Mouse (Mus musculus) limb, embryonic 11.5 days (tissue): ENCODE data around the gene Tecpr2. TPM values are rescaled to one million over a fixed set of nuclear protein-coding genes. Genes with fewer than 3 reads are reported as not detected.

Experiments used
- ATAC-seq: fragments of 200-750 bp; cut with Nextera tagmentation; 2 replicates; pipeline ENCODE4 v1.8.0; 2017; ENCODE audit warnings: low read depth; ENCODE audit not compliant: insufficient number of reproducible peaks, low FRiP score, low TSS enrichment
- DNase-seq: peaks from one replicate; pipeline ENCODE4 v3.0.0-alpha.2; 2015; ENCODE audit warnings: low spot score
- H3K27ac ChIP-seq: fragments of 300-500 bp; sonication (generic); replicated peaks from 2 replicates; pipeline ENCODE4 v1.5.1; 2014; ENCODE audit warnings: low read depth, mild to moderate bottlenecking, low read length
- H3K27me3 ChIP-seq: fragments of 300-500 bp; sonication (generic); 2 replicates; pipeline ENCODE4 v1.6.1; 2014; ENCODE audit warnings: mild to moderate bottlenecking, low read length, mixed read lengths; ENCODE audit not compliant: control insufficient read depth, insufficient read depth
- H3K36me3 ChIP-seq: fragments of 300-500 bp; sonication (generic); 2 replicates; pipeline ENCODE4 v1.6.1; 2014; ENCODE audit warnings: mild to moderate bottlenecking, low read length, moderate library complexity, mixed read lengths; ENCODE audit not compliant: control insufficient read depth, insufficient read depth
- H3K4me1 ChIP-seq: fragments of 300-500 bp; sonication (generic); 2 replicates; pipeline ENCODE4 v1.6.1; 2014; ENCODE audit warnings: low read length, mixed read lengths; ENCODE audit not compliant: control insufficient read depth, insufficient read depth
- H3K4me2 ChIP-seq: fragments of 300-500 bp; sonication (generic); 2 replicates; pipeline ENCODE4 v1.6.1; 2014; ENCODE audit warnings: low read depth, mild to moderate bottlenecking, moderate library complexity; ENCODE audit not compliant: severe bottlenecking
- H3K4me3 ChIP-seq: fragments of 300-500 bp; sonication (generic); 2 replicates; pipeline ENCODE4 v1.5.1; 2014; ENCODE audit warnings: low read depth, low read length
- H3K9ac ChIP-seq: fragments of 300-500 bp; sonication (generic); 2 replicates; pipeline ENCODE4 v1.6.1; 2014; ENCODE audit warnings: mild to moderate bottlenecking, low read length
- H3K9me3 ChIP-seq: fragments of 300-500 bp; sonication (generic); 2 replicates; pipeline ENCODE4 v1.6.1; 2016; ENCODE audit warnings: low read length; ENCODE audit not compliant: control insufficient read depth
- WGBS: fragments of 180-500 bp; shearing (Covaris S2); extraction: QIAGEN DNeasy Blood & Tissue Kit; methylation state at CpG from one replicate; pipeline ENCODE4 v1.1.7; 2014; 5-methylcytosine and 5-hydroxymethylcytosine counted together
- polyA plus RNA-seq: library from polyadenylated mRNA; unstranded; fragments of >200 nt; fragmentation: Nextera tagmentation; extraction: Ambion mirVana; gene quantifications from 2 replicates; pipeline ENCODE4 v1.2.1, GENCODE M21; 2014

Tecpr2 gene
- polyA plus RNA-seq, 1 experiment from 2014 or later: 4.2 TPM

GRCm38 (mm10) chr12:110948082-110948909 is 59.2 kb downstream of the Tecpr2 start:
- H3K9ac ChIP-seq: no peak overlapping the region
- no peaks in the 10 kb centered on the region for H3K27me3 ChIP-seq
- ATAC-seq: no peak
- no peak for DNase-seq
- no peak overlapping the region for H3K4me2 ChIP-seq
- no peak overlapping the region for H3K4me3 ChIP-seq
- H3K36me3 ChIP-seq: no peaks in the 10 kb centered on the region
- 94% methylated on average over 6 of the region's 6 CpGs for WGBS
- no peaks in the 10 kb centered on the region for H3K4me1 ChIP-seq
- H3K9me3 ChIP-seq: no peaks in the 10 kb centered on the region
- H3K27ac ChIP-seq: no peak overlapping the region

- Histone ChIP-seq H3K36me3 (no peaks in the 10 kb centered on the region), H3K27me3 (no peaks in the 10 kb centered on the region), H3K4me2 (no peak overlapping the region), H3K4me3 (no peak overlapping the region), H3K4me1 (no peaks in the 10 kb centered on the region), H3K9me3 (no peaks in the 10 kb centered on the region), H3K27ac (no peak overlapping the region), H3K9ac (no peak overlapping the region)
- WGBS: 92% methylated on average over 3 of the region's 3 CpGs
- DNase-seq (no peak), ATAC-seq (no peak)
Measured at GRCm38 (mm10) chr12:110948910-110949201, 59.8 kb downstream of the Tecpr2 start.

- no peaks in the 10 kb centered on the region for H3K36me3 ChIP-seq
- no peaks in the 10 kb centered on the region for H3K4me1 ChIP-seq
- 97% methylated on average over 1 of the region's 1 CpGs for WGBS
- H3K27ac ChIP-seq: no peak overlapping the region
- no peak overlapping the region for H3K4me3 ChIP-seq
- DNase-seq (no peak), ATAC-seq (no peak)
- H3K4me2 ChIP-seq: no peak overlapping the region
- H3K9me3 ChIP-seq: no peaks in the 10 kb centered on the region
- no peak overlapping the region for H3K9ac ChIP-seq
- no peaks in the 10 kb centered on the region for H3K27me3 ChIP-seq
Measured at GRCm38 (mm10) chr12:110949410-110949809, 60.3 kb downstream of the Tecpr2 start.

GRCm38 (mm10) chr12:110950151-110950550 is 61.1 kb downstream of the Tecpr2 start:
- Histone ChIP-seq H3K4me2 (no peak overlapping the region), H3K9ac (no peak overlapping the region), H3K4me3 (no peak overlapping the region), H3K27me3 (no peaks in the 10 kb centered on the region), H3K36me3 (no peaks in the 10 kb centered on the region), H3K4me1 (no peaks in the 10 kb centered on the region), H3K27ac (no peak overlapping the region), H3K9me3 (no peaks in the 10 kb centered on the region)
- DNase-seq (no peak), ATAC-seq (no peak)
- WGBS: 91% methylated on average over 4 of the region's 4 CpGs

- WGBS: 79% methylated on average over 7 of the region's 7 CpGs
- Histone ChIP-seq H3K36me3 (no peaks in the 10 kb centered on the region), H3K9me3 (no peaks in the 10 kb centered on the region)
Measured at GRCm38 (mm10) chr12:110951236-110951635, 62.2 kb downstream of the Tecpr2 start.

GRCm38 (mm10) chr12:110952628-110953385 is 63.7 kb downstream of the Tecpr2 start:
- no peak for ATAC-seq
- H3K27ac ChIP-seq: no peak overlapping the region
- no peaks in the 10 kb centered on the region for H3K4me1 ChIP-seq
- no peak overlapping the region for H3K9ac ChIP-seq
- H3K4me3 ChIP-seq: no peak overlapping the region
- H3K27me3 ChIP-seq: no peaks in the 10 kb centered on the region
- DNase-seq: no peak
- no peaks in the 10 kb centered on the region for H3K9me3 ChIP-seq
- no peaks in the 10 kb centered on the region for H3K36me3 ChIP-seq
- no peak overlapping the region for H3K4me2 ChIP-seq
- 79% methylated on average over 6 of the region's 6 CpGs for WGBS

More at GRCm38 (mm10) chr12:110951236-110951635, 62.2 kb downstream of the Tecpr2 start:
- no peaks in the 10 kb centered on the region for H3K27me3 ChIP-seq
- H3K27ac ChIP-seq: no peak overlapping the region
- no peak overlapping the region for H3K4me2 ChIP-seq
- ATAC-seq (no peak), DNase-seq (no peak)
- no peak overlapping the region for H3K4me3 ChIP-seq
- H3K4me1 ChIP-seq: no peaks in the 10 kb centered on the region
- H3K9ac ChIP-seq: no peak overlapping the region

GRCm38 (mm10) chr12:110953443-110953842 is 64.4 kb downstream of the Tecpr2 start:
- no peaks in the 10 kb centered on the region for H3K9me3 ChIP-seq
- H3K27me3 ChIP-seq: no peaks in the 10 kb centered on the region
- H3K4me1 ChIP-seq: no peaks in the 10 kb centered on the region
- ATAC-seq (no peak), DNase-seq (no peak)
- no peaks in the 10 kb centered on the region for H3K36me3 ChIP-seq
- no peak overlapping the region for H3K4me2 ChIP-seq
- H3K27ac ChIP-seq: no peak overlapping the region
- WGBS: 90% methylated on average over 3 of the region's 3 CpGs
- no peak overlapping the region for H3K9ac ChIP-seq
- no peak overlapping the region for H3K4me3 ChIP-seq

- Histone ChIP-seq H3K36me3 (no peaks in the 10 kb centered on the region), H3K4me1 (no peaks in the 10 kb centered on the region), H3K9me3 (no peaks in the 10 kb centered on the region), H3K4me3 (no peak overlapping the region), H3K27me3 (no peaks in the 10 kb centered on the region), H3K9ac (no peak overlapping the region), H3K4me2 (no peak overlapping the region), H3K27ac (no peak overlapping the region)
- ATAC-seq (no peak), DNase-seq (no peak)
- WGBS: 98% methylated on average over 2 of the region's 2 CpGs
Measured at GRCm38 (mm10) chr12:110953900-110954299, 64.8 kb downstream of the Tecpr2 start.
